Mouse (Mus musculus) heart, adult 2 months (tissue): Measurements from ENCODE around the gene Tshz2.

ENCODE experiments used
- CTCF ChIP-seq: fragments of 200-600 bp; IDR thresholded peaks from 2 replicates; pipeline ENCODE4 v1.8.1; 2022; ENCODE audit warnings: antibody characterized with exemption, mild to moderate bottlenecking, moderate library complexity
- EP300 ChIP-seq: fragments of 200-500 bp; IDR thresholded peaks from 2 replicates; pipeline ENCODE4 v1.6.1; 2011; ENCODE audit warnings: low read depth, low read length, control low read depth; ENCODE audit not compliant: insufficient read depth

- TF ChIP-seq CTCF: no peak
- TF ChIP-seq EP300: no peak
These were observed 407.0 kb downstream of the Tshz2 start for GRCm38 (mm10) chr2:170039772-170040171.
